Mouse (Mus musculus): ENCODE measurements around the gene Mchr1. TPM values are rescaled to one million over a fixed set of nuclear protein-coding genes. Genes with fewer than 3 reads are reported as not detected.
"Not testable (repeated sequence)": the region's sequence is repeated elsewhere in the genome, so short reads cannot be mapped to it uniquely, and the experiment has no call there.

Gene Mchr1
- polyA plus RNA-seq, 1 experiment from 2014 or later: 7.9 TPM

DNA sequence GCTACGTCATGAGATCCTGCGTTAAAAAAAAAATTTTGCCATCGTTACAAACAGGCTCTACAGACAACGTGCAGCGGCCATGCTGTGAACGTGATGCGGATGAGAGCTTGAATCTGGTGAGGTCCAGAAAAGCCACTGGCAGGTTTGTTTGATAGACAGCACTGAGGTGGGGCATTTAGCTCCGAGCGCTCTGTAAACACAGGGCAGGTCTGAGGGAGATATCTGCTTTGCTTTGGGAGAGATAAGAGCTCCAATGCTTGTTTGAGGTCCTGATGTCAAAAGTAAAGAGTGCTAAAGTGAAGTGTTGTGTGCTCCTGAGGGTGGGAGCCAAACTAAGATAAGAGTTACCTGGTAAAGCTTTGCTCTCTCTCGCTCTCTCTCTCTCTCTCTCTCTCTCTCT is 38.1 kb upstream of the Mchr1 start:
- no peaks in the 10 kb centered on the region for H3K9me3 ChIP-seq (ENCODE audit: control insufficient read depth, low read length)
- ATAC-seq: no peak
- 91% methylated on average over 10 of the region's 10 CpGs for WGBS
- H3K4me3 ChIP-seq (ENCODE audit: low read length): no peak overlapping the region
- H3K4me1 ChIP-seq (ENCODE audit: control insufficient read depth, insufficient read depth, low read depth, low read length): no peaks in the 10 kb centered on the region
- no peaks in the 10 kb centered on the region for H3K36me3 ChIP-seq (ENCODE audit: control insufficient read depth, insufficient read depth, low read length)
- no peak overlapping the region for H3K27ac ChIP-seq (ENCODE audit: low read depth, low read length)
- no peak overlapping the region for H3K4me2 ChIP-seq (ENCODE audit: low read length)
- no peaks in the 10 kb centered on the region for H3K27me3 ChIP-seq (replicated peaks; ENCODE audit: control insufficient read depth, insufficient read depth, low read length)
- H3K9ac ChIP-seq (ENCODE audit: low read depth, low read length): no peak overlapping the region

DNA sequence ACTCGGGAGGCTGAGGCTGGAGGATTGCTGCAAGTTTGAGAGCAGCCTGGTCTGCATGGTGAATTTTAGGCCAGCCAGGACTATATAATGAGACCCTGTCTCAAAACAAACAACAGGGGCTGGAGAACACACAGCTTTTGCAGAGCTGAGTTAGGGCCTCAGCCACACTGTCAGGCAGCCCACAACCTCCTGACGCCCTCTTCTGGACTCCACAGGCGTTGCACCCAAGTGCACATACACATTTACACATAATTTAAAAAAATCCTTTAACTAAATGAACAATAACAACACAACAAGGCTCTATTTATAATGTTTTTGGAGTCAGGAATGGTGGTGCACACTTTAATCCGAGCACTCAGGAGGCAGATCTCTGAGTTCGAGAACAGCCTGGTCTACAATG is 36.9 kb upstream of the Mchr1 start:
- 94% methylated on average over 5 of the region's 5 CpGs for WGBS
- Histone ChIP-seq H3K4me1 (ENCODE audit: control insufficient read depth, insufficient read depth, low read depth, low read length) (no peaks in the 10 kb centered on the region), H3K9me3 (ENCODE audit: control insufficient read depth, low read length) (no peaks in the 10 kb centered on the region), H3K4me3 (ENCODE audit: low read length) (no peak overlapping the region), H3K4me2 (ENCODE audit: low read length) (no peak overlapping the region), H3K36me3 (ENCODE audit: control insufficient read depth, insufficient read depth, low read length) (no peaks in the 10 kb centered on the region), H3K9ac (ENCODE audit: low read depth, low read length) (no peak overlapping the region), H3K27ac (ENCODE audit: low read depth, low read length) (no peak overlapping the region), H3K27me3 (replicated peaks; ENCODE audit: control insufficient read depth, insufficient read depth, low read length) (no peaks in the 10 kb centered on the region)
- no peak for ATAC-seq

- WGBS: 25% methylated on average over 4 of the region's 4 CpGs
- Histone ChIP-seq H3K4me2 (ENCODE audit: low read length) (no peak overlapping the region), H3K36me3 (ENCODE audit: control insufficient read depth, insufficient read depth, low read length) (no peaks in the 10 kb centered on the region), H3K4me1 (ENCODE audit: control insufficient read depth, insufficient read depth, low read depth, low read length) (no peaks in the 10 kb centered on the region), H3K9ac (ENCODE audit: low read depth, low read length) (no peak overlapping the region), H3K4me3 (ENCODE audit: low read length) (no peak overlapping the region), H3K27ac (ENCODE audit: low read depth, low read length) (no peak overlapping the region), H3K27me3 (replicated peaks; ENCODE audit: control insufficient read depth, insufficient read depth, low read length) (no peaks in the 10 kb centered on the region), H3K9me3 (ENCODE audit: control insufficient read depth, low read length) (no peaks in the 10 kb centered on the region; the same call in 1 of the 2 replicates)
- ATAC-seq: no peak
These were observed 35.8 kb upstream of the Mchr1 start for GRCm38 (mm10) chr15:81199372-81199959.

GRCm38 (mm10) chr15:81202462-81202861 is 32.8 kb upstream of the Mchr1 start:
- H3K9me3 ChIP-seq (ENCODE audit: control insufficient read depth, low read length): no peaks in the 10 kb centered on the region; the same call in 1 of the 2 replicates
- 96% methylated on average over 5 of the region's 5 CpGs for WGBS
- no peak overlapping the region for H3K4me3 ChIP-seq (ENCODE audit: low read length)
- no peaks in the 10 kb centered on the region for H3K27me3 ChIP-seq (replicated peaks; ENCODE audit: control insufficient read depth, insufficient read depth, low read length)
- H3K9ac ChIP-seq (ENCODE audit: low read depth, low read length): no peak overlapping the region
- H3K36me3 ChIP-seq (ENCODE audit: control insufficient read depth, insufficient read depth, low read length): no peaks in the 10 kb centered on the region
- no peak for ATAC-seq
- no peaks in the 10 kb centered on the region for H3K4me1 ChIP-seq (ENCODE audit: control insufficient read depth, insufficient read depth, low read depth, low read length)
- H3K27ac ChIP-seq (ENCODE audit: low read depth, low read length): no peak overlapping the region
- H3K4me2 ChIP-seq (ENCODE audit: low read length): no peak overlapping the region

- no peaks in the 10 kb centered on the region for H3K4me1 ChIP-seq (ENCODE audit: control insufficient read depth, insufficient read depth, low read depth, low read length)
- H3K4me2 ChIP-seq (ENCODE audit: low read length): no peak overlapping the region
- H3K36me3 ChIP-seq (ENCODE audit: control insufficient read depth, insufficient read depth, low read length): no peaks in the 10 kb centered on the region
- H3K27me3 ChIP-seq (replicated peaks; ENCODE audit: control insufficient read depth, insufficient read depth, low read length): no peaks in the 10 kb centered on the region
- H3K4me3 ChIP-seq (ENCODE audit: low read length): no peak overlapping the region
- H3K9me3 ChIP-seq (ENCODE audit: control insufficient read depth, low read length): no peaks in the 10 kb centered on the region
- no peak overlapping the region for H3K27ac ChIP-seq (ENCODE audit: low read depth, low read length)
- 67% methylated on average over 5 of the region's 5 CpGs for WGBS
- no peak for ATAC-seq
- no peak overlapping the region for H3K9ac ChIP-seq (ENCODE audit: low read depth, low read length)
These were observed 24.8 kb upstream of the Mchr1 start for GRCm38 (mm10) chr15:81210496-81210895.

DNA sequence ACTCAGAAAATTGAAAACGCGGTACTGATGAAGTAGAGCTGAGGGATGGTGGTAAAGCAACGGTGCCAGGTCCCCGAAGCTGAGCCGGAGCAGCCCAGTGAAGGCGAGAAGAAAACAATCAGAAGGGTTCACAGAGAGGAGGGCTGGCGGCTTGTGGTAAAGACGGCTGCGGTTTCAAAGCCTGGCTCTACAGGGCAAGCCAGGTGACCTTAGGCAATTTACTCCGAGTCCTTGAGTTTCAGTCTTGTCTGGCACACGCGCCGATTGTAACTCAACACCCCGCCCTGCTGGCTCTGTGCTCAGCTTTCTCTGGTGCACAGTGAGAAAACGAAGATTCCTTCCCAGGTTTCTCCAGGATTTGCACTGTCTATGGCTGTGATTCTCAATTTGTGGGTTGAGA is 22.3 kb upstream of the Mchr1 start:
- Histone ChIP-seq H3K9me3 (ENCODE audit: control insufficient read depth, low read length) (no peaks in the 10 kb centered on the region), H3K27ac (ENCODE audit: low read depth, low read length) (no peak overlapping the region), H3K36me3 (ENCODE audit: control insufficient read depth, insufficient read depth, low read length) (no peaks in the 10 kb centered on the region), H3K27me3 (replicated peaks; ENCODE audit: control insufficient read depth, insufficient read depth, low read length) (no peaks in the 10 kb centered on the region), H3K4me1 (ENCODE audit: control insufficient read depth, insufficient read depth, low read depth, low read length) (no peaks in the 10 kb centered on the region), H3K9ac (ENCODE audit: low read depth, low read length) (no peak overlapping the region), H3K4me2 (ENCODE audit: low read length) (no peak overlapping the region), H3K4me3 (ENCODE audit: low read length) (no peak overlapping the region)
- 77% methylated on average over 15 of the region's 15 CpGs for whole genome bisulfite sequencing
- ATAC-seq: no peak

- H3K9me3 ChIP-seq (ENCODE audit: control insufficient read depth, low read length): no peaks in the 10 kb centered on the region
- H3K4me2 ChIP-seq (ENCODE audit: low read length): no peak overlapping the region
- H3K27me3 ChIP-seq (replicated peaks; ENCODE audit: control insufficient read depth, insufficient read depth, low read length): no peaks in the 10 kb centered on the region
- no peak overlapping the region for H3K9ac ChIP-seq (ENCODE audit: low read depth, low read length)
- H3K4me1 ChIP-seq (ENCODE audit: control insufficient read depth, insufficient read depth, low read depth, low read length): no peaks in the 10 kb centered on the region
- no peak for ATAC-seq
- H3K36me3 ChIP-seq (ENCODE audit: control insufficient read depth, insufficient read depth, low read length): no peaks in the 10 kb centered on the region
- H3K4me3 ChIP-seq (ENCODE audit: low read length): no peak overlapping the region
- H3K27ac ChIP-seq (ENCODE audit: low read depth, low read length): no peak overlapping the region
- WGBS: 80% methylated on average over 19 of the region's 19 CpGs
These were observed 18.2 kb upstream of the Mchr1 start for GRCm38 (mm10) chr15:81216906-81217653.

- H3K4me3 ChIP-seq (ENCODE audit: low read length): no peak overlapping the region
- H3K36me3 ChIP-seq (ENCODE audit: control insufficient read depth, insufficient read depth, low read length): no peaks in the 10 kb centered on the region
- H3K4me1 ChIP-seq (ENCODE audit: control insufficient read depth, insufficient read depth, low read depth, low read length): no peaks in the 10 kb centered on the region
- H3K27me3 ChIP-seq (replicated peaks; ENCODE audit: control insufficient read depth, insufficient read depth, low read length): no peaks in the 10 kb centered on the region
- H3K27ac ChIP-seq (ENCODE audit: low read depth, low read length): no peak overlapping the region
- WGBS: 77% methylated on average over 6 of the region's 6 CpGs
- no peaks in the 10 kb centered on the region for H3K9me3 ChIP-seq (ENCODE audit: control insufficient read depth, low read length)
- ATAC-seq: no peak
- H3K4me2 ChIP-seq (ENCODE audit: low read length): no peak overlapping the region
- no peak overlapping the region for H3K9ac ChIP-seq (ENCODE audit: low read depth, low read length)
These were observed 16.2 kb upstream of the Mchr1 start for GRCm38 (mm10) chr15:81219054-81219453.

DNA sequence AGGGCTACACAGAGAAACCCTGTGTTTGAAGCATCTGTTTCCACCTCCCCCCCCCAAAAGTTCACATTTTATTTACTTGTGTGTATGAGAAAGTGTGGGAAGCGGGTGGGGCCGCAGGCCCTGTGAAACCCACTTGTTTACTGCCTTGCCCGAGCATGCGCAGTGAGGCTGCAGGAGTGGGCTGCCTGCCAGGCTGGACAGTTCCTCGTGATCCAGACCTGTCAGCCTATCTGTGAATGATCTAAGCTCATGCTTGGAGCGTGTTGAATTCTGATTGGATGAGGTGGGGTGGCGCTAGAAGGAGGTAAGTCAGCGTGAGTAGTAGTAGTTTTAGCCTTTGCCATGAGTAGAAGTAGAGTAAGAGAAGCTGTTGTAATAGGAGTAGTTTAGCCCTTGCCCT is 15.2 kb upstream of the Mchr1 start:
- 73% methylated on average over 8 of the region's 8 CpGs for WGBS
- H3K9ac ChIP-seq (ENCODE audit: low read depth, low read length); H3K36me3 ChIP-seq (ENCODE audit: control insufficient read depth, insufficient read depth, low read length); ATAC-seq; H3K9me3 ChIP-seq (ENCODE audit: control insufficient read depth, low read length); H3K4me2 ChIP-seq (ENCODE audit: low read length); H3K4me3 ChIP-seq (ENCODE audit: low read length); H3K4me1 ChIP-seq (ENCODE audit: control insufficient read depth, insufficient read depth, low read depth, low read length); H3K27me3 ChIP-seq (replicated peaks; ENCODE audit: control insufficient read depth, insufficient read depth, low read length); H3K27ac ChIP-seq (ENCODE audit: low read depth, low read length): not testable (repeated sequence)
